Mouse (Mus musculus): ENCODE data around the gene Rasal1.

DNA sequence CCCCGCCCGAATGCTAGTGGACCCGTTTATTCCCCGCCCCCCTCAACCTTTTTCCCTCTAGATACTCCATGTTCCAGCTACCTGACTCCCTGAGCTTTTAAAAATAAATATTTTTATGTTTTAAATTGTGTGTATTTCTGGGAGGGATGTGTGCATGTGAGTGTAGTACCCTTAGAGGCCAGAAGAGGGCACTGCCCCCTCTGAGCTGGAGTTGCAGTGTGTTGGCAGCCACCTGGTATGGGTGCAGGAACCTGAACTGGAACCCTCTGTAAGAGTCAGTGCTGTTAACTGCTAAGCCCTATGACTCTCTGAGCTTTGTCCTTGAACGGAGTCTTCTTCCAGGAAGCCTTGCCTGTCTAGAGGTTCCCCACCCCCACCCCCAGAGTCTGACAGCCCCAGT is 16.7 kb upstream of the Rasal1 start:
- no peak for TF ChIP-seq CTCF (IDR thresholded peaks at IDR 0.05; ENCODE audit: extremely low read depth, insufficient read depth, insufficient read length, insufficient replicate concordance)
- TF ChIP-seq POLR2A (IDR thresholded peaks at IDR 0.05; ENCODE audit: low read depth, low read length): no peak

All from spleen, adult 2 months (tissue).